Mouse (Mus musculus): ENCODE results near the gene Kcnj1. TPM values are rescaled to one million over a fixed set of nuclear protein-coding genes. Genes with fewer than 3 reads are reported as not detected.

The Kcnj1 gene
- polyA plus RNA-seq, 1 experiment from 2014 or later = 19.2 TPM

GRCm38 (mm10) chr9:32410671-32411070 lies 38.4 kb downstream of the Kcnj1 start:
- Histone ChIP-seq H3K4me3 (ENCODE audit: low read length) (no peak overlapping the region), H3K4me2 (replicated peaks; ENCODE audit: low read depth, low read length) (no peak overlapping the region), H3K9ac (replicated peaks; ENCODE audit: low read length) (no peak overlapping the region), H3K9me3 (ENCODE audit: low read length) (no peaks in the 10 kb centered on the region), H3K4me1 (ENCODE audit: insufficient read depth, low read length) (peaks cover 17% of the 10 kb centered on the region), H3K36me3 (ENCODE audit: insufficient read depth, low read length) (no peaks in the 10 kb centered on the region), H3K27ac (ENCODE audit: low read length) (no peak overlapping the region), H3K27me3 (ENCODE audit: insufficient read depth, low read length) (0 out of 2 replicates have a peak, but pooled peaks cover 4% of the 10 kb centered on the region)
- 93% methylated on average over 5 of the region's 5 CpGs for WGBS
- ATAC-seq (ENCODE audit: low FRiP score, low TSS enrichment) = no peak

GRCm38 (mm10) chr9:32411507-32411906 lies 39.2 kb downstream of the Kcnj1 start:
- peak; percentile 40 for ATAC-seq (ENCODE audit: low FRiP score, low TSS enrichment)
- no peaks in the 10 kb centered on the region for H3K36me3 ChIP-seq (ENCODE audit: insufficient read depth, low read length)
- 63% methylated on average over 5 of the region's 5 CpGs for WGBS
- H3K27me3 ChIP-seq (ENCODE audit: insufficient read depth, low read length) = 0 out of 2 replicates have a peak, but pooled peaks cover 4% of the 10 kb centered on the region
- no peak overlapping the region for H3K9ac ChIP-seq (replicated peaks; ENCODE audit: low read length)
- H3K27ac ChIP-seq (ENCODE audit: low read length) = peak overlapping the region; percentile 57; the same call in 1 of the 2 replicates
- H3K4me2 ChIP-seq (replicated peaks; ENCODE audit: low read depth, low read length) = no peak overlapping the region
- no peak overlapping the region for H3K4me3 ChIP-seq (ENCODE audit: low read length)
- H3K4me1 ChIP-seq (ENCODE audit: insufficient read depth, low read length) = peaks cover 17% of the 10 kb centered on the region
- no peaks in the 10 kb centered on the region for H3K9me3 ChIP-seq (ENCODE audit: low read length)

DNA sequence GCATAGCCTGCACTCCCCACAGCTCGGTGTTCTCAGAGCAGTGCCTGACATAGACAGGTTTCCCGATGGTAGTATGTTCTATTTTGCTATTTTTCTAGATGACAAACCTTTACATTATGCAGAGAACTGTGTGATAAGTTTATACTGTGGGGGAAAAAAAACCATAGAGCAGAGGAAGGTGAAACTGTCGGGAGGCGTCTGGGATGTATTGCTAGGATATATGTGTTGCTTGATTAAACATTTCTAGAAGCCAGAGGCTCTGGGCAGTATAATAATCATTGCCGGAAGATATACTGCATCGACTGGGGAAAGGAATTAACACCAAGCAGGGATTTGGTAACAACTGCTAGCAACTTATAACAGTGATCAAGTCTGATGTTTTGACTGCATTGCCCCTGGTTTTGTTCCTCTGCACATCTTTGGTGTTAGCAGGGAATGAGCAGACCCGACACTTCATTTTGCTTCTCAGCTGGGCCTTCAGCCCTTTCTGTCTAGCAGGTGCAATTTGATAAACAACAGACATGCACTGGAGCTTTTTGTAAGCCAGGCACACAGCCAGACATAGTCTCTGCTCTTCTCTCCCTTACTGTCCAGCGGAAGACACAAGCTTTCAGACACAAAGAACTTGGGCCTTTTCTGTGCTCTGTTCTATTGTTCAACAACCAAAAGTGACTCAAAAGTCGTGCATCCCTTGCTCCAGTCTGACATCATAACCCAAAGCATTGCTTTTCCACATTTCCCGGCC lies 40.7 kb downstream of the Kcnj1 start:
- no peak overlapping the region for H3K4me3 ChIP-seq (ENCODE audit: low read length)
- no peaks in the 10 kb centered on the region for H3K36me3 ChIP-seq (ENCODE audit: insufficient read depth, low read length)
- H3K4me1 ChIP-seq (ENCODE audit: insufficient read depth, low read length) = peaks cover 16% of the 10 kb centered on the region
- ATAC-seq (ENCODE audit: low FRiP score, low TSS enrichment) = no peak
- H3K27me3 ChIP-seq (ENCODE audit: insufficient read depth, low read length) = 0 out of 2 replicates have a peak, but pooled peaks cover 3% of the 10 kb centered on the region
- no peak overlapping the region for H3K4me2 ChIP-seq (replicated peaks; ENCODE audit: low read depth, low read length)
- no peak overlapping the region for H3K9ac ChIP-seq (replicated peaks; ENCODE audit: low read length)
- WGBS = 73% methylated on average over 10 of the region's 10 CpGs
- no peak overlapping the region for H3K27ac ChIP-seq (ENCODE audit: low read length)
- no peaks in the 10 kb centered on the region for H3K9me3 ChIP-seq (ENCODE audit: low read length)

GRCm38 (mm10) chr9:32414956-32415355 lies 42.7 kb downstream of the Kcnj1 start:
- Histone ChIP-seq H3K4me2 (replicated peaks; ENCODE audit: low read depth, low read length) (no peak overlapping the region), H3K27me3 (ENCODE audit: insufficient read depth, low read length) (no peaks in the 10 kb centered on the region), H3K9me3 (ENCODE audit: low read length) (no peaks in the 10 kb centered on the region), H3K4me1 (ENCODE audit: insufficient read depth, low read length) (peaks cover 1% of the 10 kb centered on the region), H3K36me3 (ENCODE audit: insufficient read depth, low read length) (no peaks in the 10 kb centered on the region), H3K4me3 (ENCODE audit: low read length) (no peak overlapping the region), H3K27ac (ENCODE audit: low read length) (no peak overlapping the region), H3K9ac (replicated peaks; ENCODE audit: low read length) (no peak overlapping the region)
- 70% methylated on average over 1 of the region's 1 CpGs for WGBS
- no peak for ATAC-seq (ENCODE audit: low FRiP score, low TSS enrichment)

DNA sequence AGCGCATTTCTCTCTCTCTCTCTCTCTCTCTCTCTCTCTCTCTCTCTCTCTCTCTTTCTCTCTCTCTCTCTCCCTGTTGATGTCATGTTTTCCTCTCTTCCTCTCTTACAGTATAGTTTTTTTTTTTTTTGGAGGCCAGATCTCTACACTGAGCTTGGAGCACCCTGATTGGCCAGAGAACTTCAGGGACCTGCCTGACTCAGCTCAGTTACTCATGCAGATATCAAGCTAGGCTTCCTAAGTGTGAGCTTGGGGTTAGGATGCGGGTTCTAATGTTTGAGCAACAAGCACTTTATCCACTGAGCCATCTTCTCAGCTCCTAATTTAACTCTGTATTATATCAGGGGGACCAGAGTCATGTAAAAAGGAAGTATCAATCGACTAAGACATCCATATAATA lies 43.7 kb downstream of the Kcnj1 start:
- Histone ChIP-seq H3K9ac (replicated peaks; ENCODE audit: low read length) (no peak overlapping the region), H3K27ac (ENCODE audit: low read length) (no peak overlapping the region), H3K4me3 (ENCODE audit: low read length) (no peak overlapping the region), H3K4me2 (replicated peaks; ENCODE audit: low read depth, low read length) (no peak overlapping the region), H3K27me3 (ENCODE audit: insufficient read depth, low read length) (no peaks in the 10 kb centered on the region), H3K9me3 (ENCODE audit: low read length) (no peaks in the 10 kb centered on the region), H3K4me1 (ENCODE audit: insufficient read depth, low read length) (no peaks in the 10 kb centered on the region), H3K36me3 (ENCODE audit: insufficient read depth, low read length) (no peaks in the 10 kb centered on the region)
- WGBS = 96% methylated on average over 3 of the region's 3 CpGs
- no peak for ATAC-seq (ENCODE audit: low FRiP score, low TSS enrichment)

DNA sequence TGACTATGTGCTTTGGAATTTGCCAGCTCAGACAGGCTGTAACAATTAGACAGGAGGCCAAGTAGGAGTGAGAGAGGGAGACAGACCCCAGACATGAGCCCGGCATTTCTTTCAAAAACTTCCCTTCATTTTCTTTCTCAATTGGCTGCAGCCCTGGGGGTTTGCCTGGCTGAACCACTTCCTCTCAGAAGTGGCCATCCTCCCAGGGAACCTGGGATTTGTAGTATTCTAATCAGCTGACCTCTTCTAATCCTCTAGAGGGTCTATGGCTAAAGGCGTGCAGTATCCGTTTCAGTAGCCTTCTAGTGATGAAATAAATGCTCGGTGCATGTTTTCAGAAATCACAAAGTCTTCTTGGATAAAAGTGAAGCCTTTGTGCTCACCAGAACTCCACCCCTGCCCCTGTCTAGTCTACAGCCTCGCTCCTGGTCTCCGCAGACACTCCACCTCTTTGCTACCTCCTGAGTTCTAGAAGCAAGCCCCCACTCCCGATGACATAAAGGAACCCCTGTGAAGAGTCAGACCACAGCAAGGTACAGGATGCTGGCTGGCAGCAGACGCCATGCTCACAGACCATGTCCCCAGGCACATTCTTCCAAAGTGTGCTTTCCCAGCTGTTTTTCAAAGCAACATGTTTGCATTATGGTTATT lies 45.3 kb downstream of the Kcnj1 start:
- Histone ChIP-seq H3K9ac (replicated peaks; ENCODE audit: low read length) (no peak overlapping the region), H3K4me3 (ENCODE audit: low read length) (no peak overlapping the region), H3K36me3 (ENCODE audit: insufficient read depth, low read length) (peaks cover 5% of the 10 kb centered on the region; the same call in 1 of the 2 replicates), H3K9me3 (ENCODE audit: low read length) (no peaks in the 10 kb centered on the region), H3K4me1 (ENCODE audit: insufficient read depth, low read length) (no peaks in the 10 kb centered on the region), H3K27ac (ENCODE audit: low read length) (no peak overlapping the region), H3K27me3 (ENCODE audit: insufficient read depth, low read length) (no peaks in the 10 kb centered on the region), H3K4me2 (replicated peaks; ENCODE audit: low read depth, low read length) (no peak overlapping the region)
- WGBS = 46% methylated on average over 8 of the region's 8 CpGs
- no peak for ATAC-seq (ENCODE audit: low FRiP score, low TSS enrichment)

- no peaks in the 10 kb centered on the region for H3K27me3 ChIP-seq (ENCODE audit: insufficient read depth, low read length)
- H3K4me2 ChIP-seq (replicated peaks; ENCODE audit: low read depth, low read length) = no peak overlapping the region
- no peak overlapping the region for H3K27ac ChIP-seq (ENCODE audit: low read length)
- H3K36me3 ChIP-seq (ENCODE audit: insufficient read depth, low read length) = peaks cover 14% of the 10 kb centered on the region
- no peaks in the 10 kb centered on the region for H3K4me1 ChIP-seq (ENCODE audit: insufficient read depth, low read length)
- no peak overlapping the region for H3K9ac ChIP-seq (replicated peaks; ENCODE audit: low read length)
- no peaks in the 10 kb centered on the region for H3K9me3 ChIP-seq (ENCODE audit: low read length)
- no peak overlapping the region for H3K4me3 ChIP-seq (ENCODE audit: low read length)
- ATAC-seq (ENCODE audit: low FRiP score, low TSS enrichment) = no peak
Observed at GRCm38 (mm10) chr9:32420711-32421110, 48.4 kb downstream of the Kcnj1 start.

- peaks cover 17% of the 10 kb centered on the region for H3K36me3 ChIP-seq (ENCODE audit: insufficient read depth, low read length)
- no peak for ATAC-seq (ENCODE audit: low FRiP score, low TSS enrichment)
- no peak overlapping the region for H3K4me3 ChIP-seq (ENCODE audit: low read length)
- H3K4me2 ChIP-seq (replicated peaks; ENCODE audit: low read depth, low read length) = no peak overlapping the region
- H3K9me3 ChIP-seq (ENCODE audit: low read length) = no peaks in the 10 kb centered on the region
- no peaks in the 10 kb centered on the region for H3K4me1 ChIP-seq (ENCODE audit: insufficient read depth, low read length)
- no peak overlapping the region for H3K9ac ChIP-seq (replicated peaks; ENCODE audit: low read length)
- WGBS = 65% methylated on average over 7 of the region's 7 CpGs
- H3K27ac ChIP-seq (ENCODE audit: low read length) = no peak overlapping the region
- no peaks in the 10 kb centered on the region for H3K27me3 ChIP-seq (ENCODE audit: insufficient read depth, low read length)
Observed at GRCm38 (mm10) chr9:32425321-32425720, 53.0 kb downstream of the Kcnj1 start.

- Histone ChIP-seq H3K4me3 (ENCODE audit: low read length) (no peak overlapping the region), H3K4me1 (ENCODE audit: insufficient read depth, low read length) (peaks cover 4% of the 10 kb centered on the region; the same call in 1 of the 2 replicates), H3K27me3 (ENCODE audit: insufficient read depth, low read length) (no peaks in the 10 kb centered on the region), H3K36me3 (ENCODE audit: insufficient read depth, low read length) (0 out of 2 replicates have a peak, but pooled peaks cover 2% of the 10 kb centered on the region), H3K27ac (ENCODE audit: low read length) (peak overlapping the region; percentile 47; the same call in 1 of the 2 replicates), H3K9ac (replicated peaks; ENCODE audit: low read length) (no peak overlapping the region), H3K4me2 (replicated peaks; ENCODE audit: low read depth, low read length) (no peak overlapping the region), H3K9me3 (ENCODE audit: low read length) (no peaks in the 10 kb centered on the region)
- ATAC-seq (ENCODE audit: low FRiP score, low TSS enrichment) = no peak
- WGBS = 68% methylated on average over 3 of the region's 3 CpGs
Observed at GRCm38 (mm10) chr9:32431061-32431460, 58.8 kb downstream of the Kcnj1 start.
